Mouse (Mus musculus) layer of hippocampus, adult 2 months (tissue): ENCODE data around the gene Agps. TPM values are rescaled to one million over a fixed set of nuclear protein-coding genes. Genes with fewer than 3 reads are reported as not detected.
"Not testable (repeated sequence)": the region's sequence is repeated elsewhere in the genome, so short reads cannot be mapped to it uniquely, and the experiment has no call there.

Source experiments
- DNase-seq, 2 experiments: peaks; one replicate each; pipeline ENCODE4 v3.0.0; 2022; ENCODE audit warnings: low spot score in 2 of 2
- H3K27ac ChIP-seq: fragments of 200-600 bp; 2 replicates; pipeline ENCODE4 v1.8.1; 2022
- H3K4me3 ChIP-seq: fragments of 200-600 bp; 2 replicates; pipeline ENCODE4 v1.8.1; 2022; ENCODE audit warnings: mild to moderate bottlenecking
- CTCF ChIP-seq: fragments of 200-600 bp; conservative IDR thresholded peaks from 2 replicates; pipeline ENCODE4 v1.8.1; 2022; ENCODE audit warnings: antibody characterized with exemption, mild to moderate bottlenecking, moderate library complexity
- total RNA-seq, 2 experiments: library from RNA; stranded (reverse); gene quantifications; 2 replicates each; pipeline ENCODE4 v1.2.3; 2021

Agps gene
- total RNA-seq, 2 experiments from 2014 or later, result 37.0 to 40.2 TPM

DNA sequence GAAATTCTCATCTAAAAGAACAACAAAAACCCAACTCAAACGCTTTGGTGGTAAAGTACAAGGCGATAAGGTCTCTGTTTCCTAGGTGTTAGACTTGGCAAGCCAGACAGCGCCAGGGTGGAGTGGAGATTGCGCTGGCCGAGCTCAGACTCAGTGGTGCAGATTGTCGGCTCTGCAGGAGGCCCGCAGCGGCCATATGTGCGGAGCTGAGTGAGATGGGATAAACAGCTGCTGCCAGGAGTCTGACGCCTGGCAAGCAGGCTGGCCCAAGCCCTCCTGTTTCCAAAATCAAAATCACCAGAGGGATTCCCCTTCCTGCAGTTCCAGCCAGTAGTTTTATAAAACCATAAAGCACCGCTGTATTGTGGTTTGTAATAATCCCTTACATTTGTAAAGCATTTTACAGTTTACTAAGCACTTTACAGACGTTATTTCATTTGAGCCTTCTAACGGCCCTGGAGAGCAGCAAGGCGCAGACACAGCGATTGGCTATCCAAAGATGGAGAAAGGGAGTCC lies 127.9 kb downstream of the Agps start:
- H3K27ac ChIP-seq, result no peak overlapping the region
- TF ChIP-seq CTCF, result no peak
- DNase-seq, result no peak
- H3K4me3 ChIP-seq, result no peak overlapping the region

DNA sequence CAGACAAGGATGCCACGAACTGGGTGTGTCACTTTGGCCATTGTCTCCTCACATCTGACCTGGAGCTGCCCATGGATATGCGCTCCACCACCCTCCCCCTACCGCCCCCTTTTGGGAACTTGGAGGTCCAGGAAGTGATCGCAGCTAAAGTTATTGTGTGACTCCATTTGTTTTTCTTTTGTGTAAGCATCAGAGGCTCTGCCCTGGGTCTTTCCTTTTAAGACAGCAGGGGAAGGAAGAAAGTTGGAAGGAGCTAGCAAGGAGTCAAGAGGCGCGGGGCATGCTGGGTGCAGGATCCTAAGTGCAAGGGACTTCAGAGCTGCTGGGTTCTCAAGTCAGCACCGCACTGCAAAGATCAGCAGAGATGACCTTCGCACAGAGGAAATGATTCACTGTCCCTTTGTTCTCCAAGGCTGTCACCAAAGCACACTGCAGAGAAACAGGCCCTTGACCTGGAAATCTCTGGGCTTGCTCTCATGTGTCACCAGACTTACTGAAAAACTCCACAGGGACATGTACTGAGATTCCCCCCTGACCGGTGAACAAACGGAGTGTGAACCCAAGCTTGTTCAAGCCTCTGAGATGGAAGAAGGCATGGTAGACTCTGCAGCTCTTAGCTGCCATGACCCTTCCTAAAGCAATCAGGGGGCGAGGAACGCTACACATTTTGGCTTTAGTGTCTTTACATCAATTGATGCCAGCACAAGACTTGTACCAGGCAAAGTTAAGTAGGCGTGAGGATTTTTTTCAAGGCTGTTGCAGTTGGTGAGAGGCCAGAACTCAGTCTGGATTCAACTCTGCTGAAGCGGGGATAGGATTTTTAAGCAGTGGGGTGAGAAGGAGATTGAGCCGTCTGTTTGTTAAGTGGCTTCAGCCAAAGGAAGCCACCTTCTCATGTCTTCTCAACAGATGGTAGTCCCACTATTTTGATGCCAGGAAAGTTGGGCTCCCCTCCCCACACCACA lies 128.7 kb downstream of the Agps start:
- DNase-seq, result peak in 1 of 2 experiments; percentile 18

DNA sequence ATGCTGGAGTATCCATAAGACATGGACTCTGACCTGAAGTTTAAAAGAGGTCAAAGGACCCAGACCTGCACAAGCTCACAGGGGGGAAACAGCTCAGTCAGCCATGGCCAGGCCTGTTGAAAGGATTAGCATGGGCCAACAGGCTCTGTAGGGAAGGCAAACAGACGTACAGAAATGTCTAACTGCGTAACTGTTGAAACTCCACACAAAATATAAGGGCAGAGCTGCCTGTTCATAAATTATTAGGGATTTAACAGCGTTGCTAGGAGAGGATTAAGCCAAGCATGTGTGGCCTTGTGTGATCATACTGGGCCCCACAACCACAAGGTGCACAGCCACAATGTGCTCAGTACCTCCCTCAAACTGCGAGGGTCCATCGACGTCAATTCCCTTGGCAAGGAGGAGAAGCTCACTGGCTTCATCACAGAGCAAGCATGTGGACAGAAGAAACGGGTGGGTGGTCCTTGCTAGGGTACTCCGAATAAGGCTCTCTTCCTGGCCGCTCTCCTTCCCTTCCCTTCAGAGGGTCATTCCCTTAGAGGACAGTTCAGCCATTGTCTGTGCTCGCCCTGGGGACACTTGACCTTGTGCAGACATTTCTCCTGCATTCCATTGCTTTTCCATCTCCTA lies 131.3 kb downstream of the Agps start:
- H3K4me3 ChIP-seq, result no peak overlapping the region
- no peak overlapping the region for H3K27ac ChIP-seq
- no peak for DNase-seq
- no peak for TF ChIP-seq CTCF

More for the DNA sequence above, 128.7 kb downstream of the Agps start:
- Histone ChIP-seq H3K4me3 (no peak overlapping the region), H3K27ac (no peak overlapping the region)
- no peak for TF ChIP-seq CTCF

GRCm38 (mm10) chr2:75964051-75964450 lies 132.1 kb downstream of the Agps start:
- DNase-seq, result no peak
- TF ChIP-seq CTCF, result no peak
- peak overlapping the region; percentile 47 for H3K4me3 ChIP-seq
- peak overlapping the region; percentile 50 for H3K27ac ChIP-seq

DNA sequence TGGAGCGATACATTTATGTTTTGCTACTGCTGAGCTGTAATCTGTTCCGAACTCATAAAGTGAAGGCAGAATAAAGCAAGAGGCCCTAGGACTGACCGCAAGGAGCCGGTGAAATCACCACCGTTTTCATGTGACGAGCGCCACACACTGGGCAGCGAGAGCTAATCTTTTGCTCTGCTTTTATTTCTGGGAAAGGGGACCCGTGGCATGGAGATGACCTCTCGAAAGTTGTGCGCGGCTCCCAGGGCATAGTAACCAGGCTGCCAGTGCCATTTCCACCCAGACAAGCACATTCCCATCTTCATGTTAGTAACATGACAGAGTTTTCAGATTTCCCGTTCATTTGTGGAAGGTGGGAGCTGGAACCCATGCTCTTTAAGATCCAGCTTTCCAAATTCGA lies 132.5 kb downstream of the Agps start:
- peak; percentile 71 for TF ChIP-seq CTCF
- Histone ChIP-seq H3K27ac (peak overlapping the region; percentile 50), H3K4me3 (peak overlapping the region; percentile 47)
- peak in 1 of 2 experiments; percentile 31 for DNase-seq

- peak; percentile 80 for TF ChIP-seq CTCF
- peak; percentile 83 to 88 for DNase-seq
- Histone ChIP-seq H3K27ac (peak overlapping the region; percentile 50), H3K4me3 (peak overlapping the region; percentile 47)
Measured at GRCm38 (mm10) chr2:75964972-75965371, 133.0 kb downstream of the Agps start.

DNA sequence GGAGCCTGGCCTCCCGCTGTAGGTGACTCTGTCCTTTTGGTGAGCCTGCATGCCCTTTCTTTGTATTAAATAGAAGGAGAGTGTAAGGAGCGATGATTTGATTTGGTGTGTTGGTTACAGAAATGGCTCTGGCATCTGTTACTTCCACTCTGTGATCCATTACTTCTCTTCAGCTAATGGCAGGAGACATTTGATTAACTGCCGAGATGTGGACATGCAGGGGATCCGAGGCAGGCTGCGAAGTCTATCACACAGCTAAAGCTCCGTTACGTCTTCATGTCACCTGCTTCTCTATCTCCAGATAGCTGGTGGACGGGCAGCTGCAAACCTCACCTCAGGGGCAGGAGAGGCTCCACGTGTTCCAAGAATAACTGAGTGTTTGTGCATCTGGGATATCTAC lies 142.2 kb downstream of the Agps start:
- TF ChIP-seq CTCF, result no peak
- Histone ChIP-seq H3K4me3 (no peak overlapping the region), H3K27ac (no peak overlapping the region)
- no peak for DNase-seq

DNA sequence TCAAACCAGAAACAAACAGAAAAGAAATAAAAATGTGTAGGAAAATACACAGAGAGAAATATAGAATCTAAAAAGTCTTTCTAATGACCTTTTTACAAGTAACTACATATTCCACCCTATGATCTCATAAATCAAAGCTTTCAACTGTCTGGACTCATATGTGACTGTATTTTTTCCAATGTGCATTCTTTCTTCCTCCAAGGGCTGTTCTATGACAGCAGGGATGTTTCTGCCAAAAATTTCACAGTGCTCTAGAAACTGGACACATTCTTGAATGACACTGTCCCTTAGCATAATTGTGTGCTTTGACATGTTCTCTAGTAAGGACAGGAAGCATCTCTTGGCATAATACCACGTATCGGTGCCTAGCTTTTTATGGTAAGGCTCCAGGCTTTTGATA lies 144.1 kb downstream of the Agps start:
- DNase-seq, H3K27ac ChIP-seq, H3K4me3 ChIP-seq: not testable (repeated sequence)

- H3K27ac ChIP-seq, DNase-seq, H3K4me3 ChIP-seq: not testable (repeated sequence)
Measured at GRCm38 (mm10) chr2:75977752-75978368, 145.9 kb downstream of the Agps start, which contains the start of gene Ttc30a2. Gene Ttc30a2 (minus strand): TSS chr2:75978170.

Other genes with a start within 250 kb of the Agps start
- gene Hnrnpa3, start 172.9 kb upstream of the Agps start, total RNA-seq, result 100 to 1,000 TPM; 305 to 319 TPM
- gene Nfe2l2, start 127.5 kb upstream of the Agps start, total RNA-seq, result 10 to 100 TPM; 12.6 to 13.6 TPM
- gene Ttc30b, start 106.4 kb downstream of the Agps start, total RNA-seq, result 10 to 100 TPM; 13.6 to 15.7 TPM
- under 1 TPM; 0.20 to 0.52 TPM for gene Ttc30a2, start 146.0 kb downstream of the Agps start, total RNA-seq
- 1 to 10 TPM; 3.3 to 3.7 TPM for gene Ttc30a1, start 149.8 kb downstream of the Agps start, total RNA-seq